Mouse (Mus musculus): ENCODE measurements at regions not wholly inside any gene's neighbourhood (a gene's known extent, or its start where the extent isn't known, plus 50 kb on each side); places are given as distances from the start of the nearest gene placed in this dataset.
A peak's percentile ranks its signal among the peaks of the same experiment; 100 is the strongest.

- H3ac ChIP-seq (ENCODE audit: control insufficient read depth, insufficient read length), result no peak overlapping the region
- no peaks in the 10 kb centered on the region for H3K27me3 ChIP-seq (ENCODE audit: control insufficient read depth, insufficient read depth, insufficient read length)
- H3K79me2 ChIP-seq (ENCODE audit: control insufficient read depth, insufficient read depth), result no peaks in the 10 kb centered on the region
- TF ChIP-seq POLR2AphosphoS2 (IDR thresholded peaks at IDR 0.05; ENCODE audit: insufficient read length, low read depth), result no peak
- no peak for TF ChIP-seq MYOG (IDR thresholded peaks at IDR 0.05; ENCODE audit: control insufficient read depth in 1 of 3, insufficient read depth in 1 of 3, insufficient read length in 2 of 3, low read depth in 2 of 3)
- TF ChIP-seq REST (IDR thresholded peaks at IDR 0.05; ENCODE audit: insufficient read depth, insufficient read length), result no peak
- no peak for TF ChIP-seq MYOD1 (IDR thresholded peaks at IDR 0.05; ENCODE audit: control insufficient read depth in 1 of 3, insufficient read length in 2 of 3, low read depth in 2 of 3)
- no peak for TF ChIP-seq POLR2A (IDR thresholded peaks at IDR 0.05; ENCODE audit: insufficient read length, low read depth)
- no peak for TF ChIP-seq USF1 (IDR thresholded peaks at IDR 0.05; ENCODE audit: low read depth)
- TF ChIP-seq SRF (IDR thresholded peaks at IDR 0.05; ENCODE audit: control insufficient read depth, insufficient read length, low read depth), result no peak
- no peak for TF ChIP-seq CEBPB (IDR thresholded peaks at IDR 0.05; ENCODE audit: insufficient read depth, poor library complexity, severe bottlenecking)
- TF ChIP-seq MAX (IDR thresholded peaks at IDR 0.05; ENCODE audit: low read depth), result no peak
- H3K4me2 ChIP-seq (ENCODE audit: low read depth), result no peak overlapping the region
- no peaks in the 10 kb centered on the region for H3K36me3 ChIP-seq (ENCODE audit: control insufficient read depth, insufficient read depth)
- no peak overlapping the region for H3K4me3 ChIP-seq
Observed at GRCm38 (mm10) chr17:4765723-4766122, 228.4 kb upstream of the Arid1b start.

GRCm38 (mm10) chr17:4767947-4768522 is 226.1 kb upstream of the Arid1b start:
- Histone ChIP-seq H3ac (ENCODE audit: control insufficient read depth, insufficient read length) (no peak overlapping the region), H3K36me3 (ENCODE audit: control insufficient read depth, insufficient read depth) (no peaks in the 10 kb centered on the region), H3K27me3 (ENCODE audit: control insufficient read depth, insufficient read depth, insufficient read length) (no peaks in the 10 kb centered on the region), H3K79me2 (ENCODE audit: control insufficient read depth, insufficient read depth) (no peaks in the 10 kb centered on the region), H3K4me3 (no peak overlapping the region), H3K4me2 (ENCODE audit: low read depth) (no peak overlapping the region)
- no peak for TF ChIP-seq USF1 (IDR thresholded peaks at IDR 0.05; ENCODE audit: low read depth)
- peak in 1 of 3 experiments; percentile 26 for TF ChIP-seq MYOD1 (IDR thresholded peaks at IDR 0.05; ENCODE audit: control insufficient read depth in 1 of 3, insufficient read length in 2 of 3, low read depth in 2 of 3)

- H3ac ChIP-seq (ENCODE audit: control insufficient read depth, insufficient read length), result no peak overlapping the region
- no peaks in the 10 kb centered on the region for H3K36me3 ChIP-seq (ENCODE audit: control insufficient read depth, insufficient read depth)
- no peak overlapping the region for H3K4me2 ChIP-seq (ENCODE audit: low read depth)
- TF ChIP-seq E2F4 (IDR thresholded peaks at IDR 0.05; ENCODE audit: insufficient read depth), result no peak
- no peak for TF ChIP-seq MYOD1 (IDR thresholded peaks at IDR 0.05; ENCODE audit: control insufficient read depth in 1 of 3, insufficient read length in 2 of 3, low read depth in 2 of 3)
- no peak for TF ChIP-seq MYOG (IDR thresholded peaks at IDR 0.05; ENCODE audit: control insufficient read depth in 1 of 3, insufficient read depth in 1 of 3, insufficient read length in 2 of 3, low read depth in 2 of 3)
- TF ChIP-seq MAX (IDR thresholded peaks at IDR 0.05; ENCODE audit: low read depth), result no peak
- TF ChIP-seq TCF3 (IDR thresholded peaks at IDR 0.05; ENCODE audit: insufficient read length, low read depth), result no peak
- no peak for TF ChIP-seq USF1 (IDR thresholded peaks at IDR 0.05; ENCODE audit: low read depth)
- TF ChIP-seq CEBPB (IDR thresholded peaks at IDR 0.05; ENCODE audit: insufficient read depth, poor library complexity, severe bottlenecking), result no peak
- no peak for TF ChIP-seq POLR2A (IDR thresholded peaks at IDR 0.05; ENCODE audit: insufficient read length, low read depth)
- no peak for TF ChIP-seq REST (IDR thresholded peaks at IDR 0.05; ENCODE audit: insufficient read depth, insufficient read length)
- no peak for TF ChIP-seq TCF12 (IDR thresholded peaks at IDR 0.05; ENCODE audit: insufficient read depth, poor library complexity, severe bottlenecking)
- TF ChIP-seq SRF (IDR thresholded peaks at IDR 0.05; ENCODE audit: control insufficient read depth, insufficient read length, low read depth), result no peak
- no peak for TF ChIP-seq POLR2AphosphoS2 (IDR thresholded peaks at IDR 0.05; ENCODE audit: insufficient read length, low read depth)
- H3K79me2 ChIP-seq (ENCODE audit: control insufficient read depth, insufficient read depth), result no peaks in the 10 kb centered on the region
- H3K4me3 ChIP-seq, result no peak overlapping the region
- H3K27me3 ChIP-seq (ENCODE audit: control insufficient read depth, insufficient read depth, insufficient read length), result no peaks in the 10 kb centered on the region
Observed at GRCm38 (mm10) chr17:4769284-4769683, 224.8 kb upstream of the Arid1b start.

- H3ac ChIP-seq (ENCODE audit: control insufficient read depth, insufficient read length), result no peak overlapping the region
- TF ChIP-seq POLR2A (IDR thresholded peaks at IDR 0.05; ENCODE audit: insufficient read length, low read depth) (no peak), SRF (IDR thresholded peaks at IDR 0.05; ENCODE audit: control insufficient read depth, insufficient read length, low read depth) (no peak), TCF12 (IDR thresholded peaks at IDR 0.05; ENCODE audit: insufficient read depth, poor library complexity, severe bottlenecking) (no peak), MAX (IDR thresholded peaks at IDR 0.05; ENCODE audit: low read depth) (no peak)
- H3K4me2 ChIP-seq (ENCODE audit: low read depth), result no peak overlapping the region
- H3K27me3 ChIP-seq (ENCODE audit: control insufficient read depth, insufficient read depth, insufficient read length), result no peaks in the 10 kb centered on the region
- H3K36me3 ChIP-seq (ENCODE audit: control insufficient read depth, insufficient read depth), result no peaks in the 10 kb centered on the region
- no peak overlapping the region for H3K4me3 ChIP-seq
- H3K79me2 ChIP-seq (ENCODE audit: control insufficient read depth, insufficient read depth), result no peaks in the 10 kb centered on the region
Observed at GRCm38 (mm10) chr17:4770052-4770451, 224.1 kb upstream of the Arid1b start.

GRCm38 (mm10) chr17:4778161-4778560 is 216.0 kb upstream of the Arid1b start:
- H3K27me3 ChIP-seq (ENCODE audit: control insufficient read depth, insufficient read depth, insufficient read length), result no peaks in the 10 kb centered on the region
- no peaks in the 10 kb centered on the region for H3K79me2 ChIP-seq (ENCODE audit: control insufficient read depth, insufficient read depth)
- TF ChIP-seq TCF12 (IDR thresholded peaks at IDR 0.05; ENCODE audit: insufficient read depth, poor library complexity, severe bottlenecking), result no peak
- TF ChIP-seq E2F4 (IDR thresholded peaks at IDR 0.05; ENCODE audit: insufficient read depth), result no peak
- no peak for TF ChIP-seq MAX (IDR thresholded peaks at IDR 0.05; ENCODE audit: low read depth)
- no peak for TF ChIP-seq TCF3 (IDR thresholded peaks at IDR 0.05; ENCODE audit: insufficient read length, low read depth)
- no peak for TF ChIP-seq SRF (IDR thresholded peaks at IDR 0.05; ENCODE audit: control insufficient read depth, insufficient read length, low read depth)
- H3K4me2 ChIP-seq (ENCODE audit: low read depth), result peak overlapping the region; percentile 42
- no peak overlapping the region for H3ac ChIP-seq (ENCODE audit: control insufficient read depth, insufficient read length)
- no peak overlapping the region for H3K4me3 ChIP-seq
- no peaks in the 10 kb centered on the region for H3K36me3 ChIP-seq (ENCODE audit: control insufficient read depth, insufficient read depth)
